In genomic region chr17:32839083-32839802, GRCm38 (mm10) we compare ENCODE assay signal across 9 mouse cellular contexts. TPM values are rescaled to one million over a fixed set of nuclear protein-coding genes. Genes with fewer than 3 reads are reported as not detected.
DNase-seq lines count a peak whose midpoint lies in the region; ATAC-seq lines count a peak whose summit lies in the region.
"Had no signal": no experiment of that assay in that cellular context is flagged by ENCODE, and none has a peak within 500 bp of the region (broad histone marks: within the 10 kb centered on the region; RNA-seq: fewer than 3 reads in every experiment).

No protein-coding gene starts in this region.

- no peak overlapping the region for H3K9ac ChIP-seq in forebrain, embryonic 11.5 days (ENCODE audit: low read length)
- no peak overlapping the region for H3K9ac ChIP-seq in forebrain, embryonic 14.5 days (ENCODE audit: low read length)
- no peak overlapping the region for H3K9ac ChIP-seq in intestine, embryonic 16.5 days (ENCODE audit: low read depth, low read length)
- H3K9ac ChIP-seq: liver, embryonic 14.5 days had no signal

- no peak overlapping the region for H3K4me3 ChIP-seq in forebrain, embryonic 11.5 days (ENCODE audit: low read depth, low read length)
- no peak overlapping the region for H3K4me3 ChIP-seq in forebrain, embryonic 14.5 days (ENCODE audit: low read depth, low read length)
- no peak overlapping the region for H3K4me3 ChIP-seq in intestine, embryonic 16.5 days (ENCODE audit: low read length)

- WGBS in forebrain, embryonic 11.5 days, result 45% methylated on average over 15 of the region's 15 CpGs
- 49% methylated on average over 15 of the region's 15 CpGs for WGBS in forebrain, embryonic 14.5 days
- 35% methylated on average over 15 of the region's 15 CpGs for WGBS in intestine, embryonic 16.5 days

- H3K36me3 ChIP-seq in forebrain, embryonic 11.5 days (ENCODE audit: control insufficient read depth, insufficient read depth, low read length), result no peaks in the 10 kb centered on the region
- no peaks in the 10 kb centered on the region for H3K36me3 ChIP-seq in forebrain, embryonic 14.5 days (ENCODE audit: control insufficient read depth, insufficient read depth, low read length)
- H3K36me3 ChIP-seq in intestine, embryonic 16.5 days (ENCODE audit: control insufficient read depth, insufficient read depth, low read length), result no peaks in the 10 kb centered on the region

- no peaks in the 10 kb centered on the region for H3K27me3 ChIP-seq in forebrain, embryonic 11.5 days (ENCODE audit: control insufficient read depth, insufficient read depth, low read length)
- no peaks in the 10 kb centered on the region for H3K27me3 ChIP-seq in forebrain, embryonic 14.5 days (replicated peaks; ENCODE audit: control insufficient read depth, insufficient read depth, low read length)
- H3K27me3 ChIP-seq in intestine, embryonic 16.5 days (replicated peaks; ENCODE audit: control insufficient read depth, insufficient read depth, low read length), result no peaks in the 10 kb centered on the region

- H3K4me2 ChIP-seq in forebrain, embryonic 11.5 days (ENCODE audit: low read depth, low read length, severe bottlenecking), result no peak overlapping the region
- no peak overlapping the region for H3K4me2 ChIP-seq in forebrain, embryonic 14.5 days (ENCODE audit: low read length)
- peak overlapping the region; percentile 14; the same call in 1 of the 2 replicates for H3K4me2 ChIP-seq in intestine, embryonic 16.5 days (ENCODE audit: low read depth, low read length)

- no peak overlapping the region for H3K27ac ChIP-seq in forebrain, embryonic 11.5 days (ENCODE audit: low read depth, low read length)
- H3K27ac ChIP-seq in forebrain, embryonic 14.5 days (ENCODE audit: low read depth, low read length), result no peak overlapping the region
- no peak overlapping the region; the same call in 1 of the 2 replicates for H3K27ac ChIP-seq in intestine, embryonic 16.5 days (ENCODE audit: low read length)
- H3K27ac ChIP-seq: liver, embryonic 14.5 days had no signal

- no peaks in the 10 kb centered on the region for H3K4me1 ChIP-seq in forebrain, embryonic 11.5 days (replicated peaks; ENCODE audit: control insufficient read depth, insufficient read depth, low read length)
- no peaks in the 10 kb centered on the region for H3K4me1 ChIP-seq in forebrain, embryonic 14.5 days (ENCODE audit: control insufficient read depth, insufficient read depth, low read length)
- H3K4me1 ChIP-seq in intestine, embryonic 16.5 days (ENCODE audit: control insufficient read depth, insufficient read depth, low read length), result no peaks in the 10 kb centered on the region

- DNase-seq in forebrain, embryonic 11.5 days (ENCODE audit: low spot score), result peak; percentile 53
- no peak for DNase-seq in forebrain, embryonic 14.5 days (ENCODE audit: low spot score)
- peak; percentile 45 for DNase-seq in ovary, adult 18-20 months (ENCODE audit: low spot score)
- DNase-seq in ovary, postnatal 10 days (ENCODE audit: low spot score), result no peak
- peak; percentile 48 for DNase-seq in testis, postnatal 14 days (ENCODE audit: low spot score)
- DNase-seq in left cerebral cortex, adult 8-10 months (ENCODE audit: low spot score in 2 of 2), result no peak
- DNase-seq in thymus, postnatal 25 days, result no peak

- no peaks in the 10 kb centered on the region for H3K9me3 ChIP-seq in forebrain, embryonic 11.5 days (ENCODE audit: control insufficient read depth, low read length)
- H3K9me3 ChIP-seq in forebrain, embryonic 14.5 days (replicated peaks; ENCODE audit: control insufficient read depth, low read length), result no peaks in the 10 kb centered on the region
- no peaks in the 10 kb centered on the region for H3K9me3 ChIP-seq in intestine, embryonic 16.5 days (ENCODE audit: control insufficient read depth, low read length)

- no peak for ATAC-seq in forebrain, embryonic 11.5 days (replicated peaks; ENCODE audit: low FRiP score)
- no peak for ATAC-seq in forebrain, embryonic 14.5 days
- peak; percentile 93 for ATAC-seq in intestine, embryonic 16.5 days

RNA-seq across cellular contexts. Expression of gene Zfp799, which starts 9.2 kb away (rescaled TPM):
- polyA plus RNA-seq in forebrain, embryonic 11.5 days (2014; fragmentation: Nextera tagmentation; extraction: Ambion mirVana), result 17.9 and 20.3 TPM in 2 replicates
- 20.7 and 25.7 TPM in 2 replicates for polyA plus RNA-seq in forebrain, embryonic 14.5 days (2014; fragmentation: Nextera tagmentation; extraction: Ambion mirVana)
- 8.2 and 9.8 TPM in 2 replicates for polyA plus RNA-seq in intestine, embryonic 16.5 days (2015; fragmentation: Nextera tagmentation; extraction: Ambion mirVana)
- total RNA-seq in left cerebral cortex, adult 8-10 months (2022), result 10 to 100 TPM; 25.7 to 30.9 (median 28.5) TPM

RNA-seq across cellular contexts. Expression of gene Zfp811, which starts 29.5 kb away (rescaled TPM):
- polyA plus RNA-seq in forebrain, embryonic 11.5 days (2014; fragmentation: Nextera tagmentation; extraction: Ambion mirVana), result 25.0 and 27.4 TPM in 2 replicates
- polyA plus RNA-seq in forebrain, embryonic 14.5 days (2014; fragmentation: Nextera tagmentation; extraction: Ambion mirVana), result 22.2 and 25.2 TPM in 2 replicates
- 3.0 and 3.4 TPM in 2 replicates for polyA plus RNA-seq in intestine, embryonic 16.5 days (2015; fragmentation: Nextera tagmentation; extraction: Ambion mirVana)
- total RNA-seq in left cerebral cortex, adult 8-10 months (2022), result 1 to 10 TPM; 3.5 to 6.6 (median 5.3) TPM

RNA-seq across cellular contexts. Expression of gene Zfp871, which starts 51.2 kb away (rescaled TPM):
- polyA plus RNA-seq in forebrain, embryonic 11.5 days (2014; fragmentation: Nextera tagmentation; extraction: Ambion mirVana), result 45.8 and 48.1 TPM in 2 replicates
- 44.1 and 72.0 TPM in 2 replicates for polyA plus RNA-seq in forebrain, embryonic 14.5 days (2014; fragmentation: Nextera tagmentation; extraction: Ambion mirVana)
- 26.5 and 27.0 TPM in 2 replicates for polyA plus RNA-seq in intestine, embryonic 16.5 days (2015; fragmentation: Nextera tagmentation; extraction: Ambion mirVana)
- 10 to 100 TPM; 65.9 to 94.1 (median 79.6) TPM for total RNA-seq in left cerebral cortex, adult 8-10 months (2022)

RNA-seq across cellular contexts. Expression of gene Zfp870, which starts 52.2 kb away (rescaled TPM):
- polyA plus RNA-seq in forebrain, embryonic 11.5 days (2014; fragmentation: Nextera tagmentation; extraction: Ambion mirVana), result 9.0 and 10.1 TPM in 2 replicates
- polyA plus RNA-seq in forebrain, embryonic 14.5 days (2014; fragmentation: Nextera tagmentation; extraction: Ambion mirVana), result 8.5 and 10.9 TPM in 2 replicates
- polyA plus RNA-seq in intestine, embryonic 16.5 days (2015; fragmentation: Nextera tagmentation; extraction: Ambion mirVana), result 5.9 and 7.3 TPM in 2 replicates
- 10 to 100 TPM; 10.1 to 13.6 (median 10.4) TPM for total RNA-seq in left cerebral cortex, adult 8-10 months (2022)

Comparison
In these comparisons a context has a peak if more than half of its experiments do, and no peak if none do; other contexts are left out.
1. DNase-seq: peak in forebrain, embryonic 11.5 days (single experiment), ovary, adult 18-20 months (single experiment) and testis, postnatal 14 days (single experiment); none in forebrain, embryonic 14.5 days (single experiment), ovary, postnatal 10 days (single experiment), left cerebral cortex, adult 8-10 months (0 of 2) and thymus, postnatal 25 days (single experiment).